Mouse (Mus musculus) CH12.LX (cell line): ENCODE results near the gene Six4. TPM values are rescaled to one million over a fixed set of nuclear protein-coding genes. Genes with fewer than 3 reads are reported as not detected.

Experiments
- DNase-seq: peaks from one replicate; pipeline ENCODE4 v3.0.0-alpha.2; 2013; ENCODE audit errors: extremely low read depth
- H3K27ac ChIP-seq: 2 replicates; pipeline ENCODE4 v1.5.1; 2012; ENCODE audit warnings: low read depth, mild to moderate bottlenecking, control low read depth, moderate library complexity; ENCODE audit not compliant: insufficient read depth
- H3K27me3 ChIP-seq: replicated peaks from 2 replicates; pipeline ENCODE3; 2012; ENCODE audit warnings: inconsistent platforms
- H3K36me3 ChIP-seq, 2 experiments: replicated peaks in 1 of 2; 2 replicates each; pipeline versions ENCODE3 to v1.6.1; 2012; ENCODE audit warnings: inconsistent platforms in 1 of 2, low read length in 1 of 2, mild to moderate bottlenecking in 1 of 2, mixed read lengths in 1 of 2, moderate library complexity in 1 of 2; ENCODE audit not compliant: control insufficient read depth in 1 of 2, insufficient read depth in 1 of 2
- H3K4me1 ChIP-seq, 2 experiments: 2 replicates each; pipeline ENCODE4 v1.6.1; 2012; ENCODE audit warnings: inconsistent platforms in 1 of 2, moderate library complexity in 1 of 2; ENCODE audit not compliant: insufficient read depth in 2 of 2, control insufficient read depth in 1 of 2
- H3K4me2 ChIP-seq: 2 replicates; pipeline ENCODE4 v1.6.1; 2012; ENCODE audit warnings: low read depth, mild to moderate bottlenecking, control low read depth; ENCODE audit not compliant: poor library complexity, insufficient read depth, severe bottlenecking
- H3K4me3 ChIP-seq, 3 experiments: fragments of 150-350 bp in 1 of 3; sonication (generic) in 1 of 3; replicated peaks in 1 of 3; 2 replicates each; pipeline versions ENCODE3 to v1.5.1; 2011 to 2012; ENCODE audit warnings: low read depth in 2 of 3, low read length in 2 of 3, mild to moderate bottlenecking in 2 of 3, moderate library complexity in 2 of 3, control low read depth in 1 of 3, improper control_type of control experiment in 1 of 3, inconsistent platforms in 1 of 3, mixed read lengths in 1 of 3; ENCODE audit not compliant: poor library complexity in 1 of 3
- H3K79me2 ChIP-seq: replicated peaks from 2 replicates; pipeline ENCODE4 v1.6.1; 2012; ENCODE audit warnings: mild to moderate bottlenecking, moderate library complexity; ENCODE audit not compliant: control insufficient read depth, poor library complexity, insufficient read depth, severe bottlenecking; ENCODE audit errors: extremely low read depth
- H3K9ac ChIP-seq: 2 replicates; pipeline ENCODE4 v1.6.1; 2012; ENCODE audit warnings: low read depth, mild to moderate bottlenecking, control low read depth, moderate library complexity; ENCODE audit not compliant: insufficient read depth
- H3K9me3 ChIP-seq: replicated peaks from 2 replicates; pipeline ENCODE3; 2012; ENCODE audit warnings: low read length, inconsistent platforms, mixed read lengths
- CTCF ChIP-seq, 2 experiments: IDR thresholded peaks in 1 of 2; conservative IDR thresholded peaks in 1 of 2; 2 replicates each; pipeline ENCODE4 v1.5.1; 2011 to 2012; ENCODE audit warnings: low read depth in 2 of 2, low read length in 2 of 2, improper control_type of control experiment in 1 of 2, inconsistent platforms in 1 of 2, mild to moderate bottlenecking in 1 of 2, moderate library complexity in 1 of 2
- E2F4 ChIP-seq: IDR thresholded peaks from 2 replicates; pipeline ENCODE4 v1.6.1; 2011; ENCODE audit warnings: low read depth, low read length, improper control_type of control experiment; ENCODE audit not compliant: insufficient replicate concordance
- IRF4 ChIP-seq: IDR thresholded peaks from 2 replicates; pipeline ENCODE4 v1.6.1; 2014; ENCODE audit warnings: low read depth, mild to moderate bottlenecking, inconsistent platforms, low read length, improper control_type of control experiment
- JUN ChIP-seq: IDR thresholded peaks from 2 replicates; pipeline ENCODE4 v1.6.1; 2011; ENCODE audit warnings: low read depth, mild to moderate bottlenecking, low read length, improper control_type of control experiment, moderate library complexity; ENCODE audit not compliant: insufficient read depth
- MAFK ChIP-seq: IDR thresholded peaks from 2 replicates; pipeline ENCODE4 v1.6.1; 2011; ENCODE audit warnings: low read length, improper control_type of control experiment; ENCODE audit not compliant: insufficient replicate concordance
- MYC ChIP-seq: IDR thresholded peaks from 2 replicates; pipeline ENCODE4 v1.6.1; 2011; ENCODE audit warnings: low read depth, mild to moderate bottlenecking, improper control_type of control experiment, low read length
- POLR2AphosphoS2 ChIP-seq: IDR thresholded peaks from 2 replicates; pipeline ENCODE4 v1.6.1; 2011; ENCODE audit warnings: low read depth, low read length, improper control_type of control experiment
- TCF12 ChIP-seq: IDR thresholded peaks from 2 replicates; pipeline ENCODE4 v1.6.1; 2014; ENCODE audit warnings: low read depth, mild to moderate bottlenecking, inconsistent platforms, low read length, improper control_type of control experiment
- ZNF384 ChIP-seq: IDR thresholded peaks from 2 replicates; pipeline ENCODE4 v1.6.1; 2012; ENCODE audit warnings: low read depth, low read length, improper control_type of control experiment, inconsistent platforms
- dilution Hi-C: fragments of 300-500 bp; cut with MboI; formaldehyde crosslinking; loops from 2 replicates; pipeline ENCODE4 v1.14.3; 2020; ENCODE audit warnings: low sequenced_read_pairs; ENCODE audit not compliant: extremely low pct_unique_long_range_greater_than_20kb, extremely low pct_ligation_motif_present
- in situ Hi-C: fragments of 300-500 bp; cut with MboI; formaldehyde crosslinking; loops from 3 replicates; pipeline ENCODE4 v1.14.3; 2019; ENCODE audit warnings: low sequenced_read_pairs, low pct_ligation_motif_present, low pct_unique_long_range_greater_than_20kb, mixed read lengths
- polyA plus RNA-seq: library from polyadenylated mRNA; unstranded; fragments of >175 nt; gene quantifications from 2 replicates; pipeline ENCODE4 v1.2.1, GENCODE M21; 2012; ENCODE audit warnings: low read depth; ENCODE audit not compliant: insufficient read length
- total RNA-seq, 2 experiments: library from RNA; depleted of rRNA; stranded (reverse); fragments of 300-350 nt in 1 of 2; fragments of >200 nt in 1 of 2; gene quantifications; 2 replicates each; pipeline ENCODE4 v1.2.3; 2012 to 2014

The Six4 gene
- total and polyA plus RNA-seq, 3 experiments = 2.0 to 2.5 (median 2.2) TPM

DNA sequence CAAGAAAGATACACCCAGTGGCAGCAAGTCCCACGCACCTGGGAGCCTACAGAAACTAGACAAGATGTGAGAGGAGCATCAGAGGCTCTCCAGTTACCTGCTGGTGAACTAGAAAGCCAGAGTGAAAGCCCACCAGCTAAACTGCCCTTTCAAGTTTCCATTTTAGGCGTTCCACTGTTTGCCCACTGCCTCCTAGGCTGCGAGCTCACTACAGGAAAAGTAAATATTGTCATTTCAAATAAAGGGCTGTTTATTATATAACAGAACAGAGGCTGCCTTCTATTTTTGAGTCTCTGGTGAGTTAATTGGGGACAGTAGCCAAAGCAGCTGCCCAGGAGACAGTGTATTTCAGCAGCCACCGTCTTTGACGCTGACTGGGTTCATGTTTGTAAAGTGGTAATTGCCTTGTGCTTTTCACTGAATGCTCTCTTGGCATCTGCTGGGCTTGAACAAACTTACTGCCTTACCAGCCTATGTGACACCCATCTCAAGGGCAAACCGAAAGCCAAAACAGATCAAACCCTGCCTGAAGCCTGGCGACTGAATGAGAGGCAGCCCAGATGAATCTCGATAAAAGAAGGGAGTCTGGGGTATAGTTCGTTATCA lies 52.3 kb downstream of the Six4 start:
- no peak overlapping the region for H3K4me2 ChIP-seq

DNA sequence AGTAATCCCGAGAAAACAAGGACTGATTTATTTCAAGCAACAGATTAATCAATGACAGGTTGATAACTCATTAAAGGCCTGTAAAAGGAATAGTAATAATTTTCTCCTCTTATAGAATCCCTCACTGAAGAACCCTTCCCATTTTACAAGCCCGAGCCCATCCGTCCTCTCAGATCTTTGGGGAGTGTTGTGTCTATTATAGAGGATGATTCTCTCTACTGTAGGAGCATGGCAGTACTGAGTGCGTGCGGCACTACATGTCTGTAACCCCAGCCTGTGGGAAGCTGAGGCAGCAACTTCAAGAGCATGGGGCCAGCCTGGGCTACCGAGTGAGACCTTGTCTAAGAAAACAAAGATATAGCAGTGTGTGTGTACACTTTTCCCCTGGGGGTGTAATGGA lies 55.8 kb downstream of the Six4 start:
- Histone ChIP-seq H3K4me1 (peaks cover 0 to 12% of the 10 kb centered on the region in 2 experiments; a peak in 2 of 4 replicates), H3K4me2 (no peak overlapping the region), H3K79me2 (no peaks in the 10 kb centered on the region), H3K36me3 (no peaks in the 10 kb centered on the region), H3K27me3 (peaks cover 7% of the 10 kb centered on the region), H3K9me3 (no peaks in the 10 kb centered on the region), H3K27ac (no peak overlapping the region), H3K4me3 (no peak overlapping the region), H3K9ac (no peak overlapping the region)
- in situ Hi-C loops (no loop called here), dilution Hi-C loops (no loop called here)
- TF ChIP-seq JUN = no peak
- DNase-seq = no peak

More for the DNA sequence above, 52.3 kb downstream of the Six4 start:
- H3K4me3 ChIP-seq = no peak overlapping the region
- H3K9me3 ChIP-seq = no peaks in the 10 kb centered on the region
- no peaks in the 10 kb centered on the region for H3K36me3 ChIP-seq
- no peaks in the 10 kb centered on the region for H3K79me2 ChIP-seq
- H3K27me3 ChIP-seq = no peaks in the 10 kb centered on the region
- no peak overlapping the region for H3K27ac ChIP-seq
- no peak for TF ChIP-seq IRF4
- no peak for TF ChIP-seq E2F4
- TF ChIP-seq MYC = no peak
- no peaks in the 10 kb centered on the region for H3K4me1 ChIP-seq
- no peak for DNase-seq
- in situ Hi-C loops = no loop called here
- H3K9ac ChIP-seq = no peak overlapping the region
- dilution Hi-C loops = no loop called here

DNA sequence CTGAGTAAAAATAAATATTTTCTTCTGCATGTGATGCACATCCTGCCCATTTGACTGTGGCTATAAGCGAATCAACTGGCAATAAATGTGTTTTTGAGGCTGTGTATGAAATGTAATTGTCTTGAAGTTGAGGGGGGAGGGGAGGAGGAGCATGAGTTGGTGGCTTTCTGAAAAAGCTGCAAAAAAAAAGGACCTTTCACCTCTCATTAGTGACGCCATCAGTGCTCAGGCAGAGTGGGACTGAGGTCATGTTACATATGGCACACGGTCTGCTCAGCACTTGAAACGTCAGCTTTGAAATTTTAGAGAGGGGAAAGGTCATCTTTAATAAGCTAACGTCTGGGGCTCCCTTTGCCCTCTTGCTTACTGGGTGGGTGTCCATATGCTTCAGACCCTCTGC lies 57.8 kb downstream of the Six4 start:
- dilution Hi-C loops = no loop called here
- Histone ChIP-seq H3K4me1 (peaks cover 0 to 12% of the 10 kb centered on the region in 2 experiments; a peak in 2 of 4 replicates), H3K27ac (no peak overlapping the region), H3K79me2 (no peaks in the 10 kb centered on the region), H3K27me3 (peaks cover 21% of the 10 kb centered on the region), H3K9ac (no peak overlapping the region), H3K36me3 (no peaks in the 10 kb centered on the region), H3K4me3 (no peak overlapping the region), H3K4me2 (no peak overlapping the region), H3K9me3 (no peaks in the 10 kb centered on the region)
- in situ Hi-C loops = no loop called here
- TF ChIP-seq TCF12 = no peak
- no peak for TF ChIP-seq ZNF384
- TF ChIP-seq JUN = no peak
- no peak for TF ChIP-seq CTCF (conservative IDR thresholded peaks at IDR 0.05 in 1 of 2, IDR thresholded peaks at IDR 0.05 in 1 of 2; ENCODE audit: low read depth in 2 of 2, low read length in 2 of 2)
- no peak for TF ChIP-seq MAFK
- TF ChIP-seq POLR2AphosphoS2 = no peak
- no peak for DNase-seq
